Mouse (Mus musculus) right cerebral cortex, adult 2 months (tissue): Measurements from ENCODE around the gene Lamb3.
A peak's percentile ranks its signal among the peaks of the same experiment; 100 is the strongest.

Source experiments
- DNase-seq, 2 experiments: peaks; one replicate each; pipeline ENCODE4 v3.0.0; 2021 to 2022; ENCODE audit warnings: low spot score in 2 of 2

Gene Lamb3

DNA sequence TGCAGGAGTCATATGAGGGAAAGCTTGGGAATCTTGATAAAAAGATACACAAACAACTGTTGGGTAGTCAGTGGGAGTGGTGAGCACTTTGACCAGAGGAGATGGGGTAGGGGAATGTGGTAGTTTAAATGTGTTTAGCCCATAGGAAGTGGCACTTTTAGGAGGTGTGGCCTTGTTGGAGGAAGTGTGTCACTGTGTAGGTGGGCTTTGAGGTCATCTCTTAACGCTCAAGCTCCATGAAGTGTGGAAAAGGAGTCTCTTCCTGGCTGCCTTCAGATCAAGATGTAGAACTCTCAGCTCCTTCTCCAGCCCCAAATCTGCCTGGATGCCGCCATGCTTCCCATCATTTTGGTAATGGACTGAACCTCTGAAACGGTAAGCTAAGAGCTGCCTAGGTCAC lies at the start of gene Lamb3:
Lamb3 (plus strand) TSS at position 197 of the 400 bp plus-strand sequence.
- DNase-seq: no peak

DNA sequence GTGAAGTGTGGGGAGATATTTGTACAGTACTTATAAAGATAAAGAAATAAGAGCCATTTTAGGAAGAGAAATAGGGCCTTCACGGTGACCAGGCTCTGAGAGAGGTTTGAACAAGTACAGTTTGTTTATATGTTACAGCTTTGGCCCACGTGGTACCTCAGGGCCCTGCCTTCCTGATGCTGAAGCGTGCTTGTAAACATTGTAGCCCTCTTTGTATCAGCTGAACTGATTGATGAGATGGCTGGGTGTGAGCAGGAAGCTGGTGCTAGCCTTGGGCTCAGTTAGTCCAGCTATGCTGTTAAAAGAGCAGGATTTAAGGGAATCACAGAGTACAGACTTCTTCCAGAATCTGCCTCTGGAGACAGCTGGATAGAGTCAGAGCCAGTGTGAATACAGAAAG lies 48.3 kb upstream of the Lamb3 start:
- no peak for DNase-seq

DNA sequence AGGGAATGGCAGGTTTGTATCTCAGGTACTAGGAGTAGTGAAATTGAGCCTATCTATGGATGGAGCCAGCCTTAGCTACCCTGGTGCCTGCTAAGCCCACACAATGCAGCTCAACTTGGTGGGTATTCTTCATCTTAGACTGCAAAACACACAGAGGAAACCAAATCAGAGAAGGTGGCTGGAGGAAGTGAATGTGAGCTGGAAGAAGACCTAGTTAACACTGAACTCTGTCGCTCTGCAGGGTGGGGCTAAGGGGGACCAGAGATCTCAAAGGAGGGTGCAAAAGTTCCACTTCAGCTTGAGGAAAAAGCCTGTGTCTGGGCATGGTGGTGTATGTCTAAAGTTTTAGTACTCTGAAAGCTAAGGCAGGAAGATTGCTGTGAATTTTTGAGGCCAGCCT lies 47.9 kb upstream of the Lamb3 start:
- no peak for DNase-seq

DNA sequence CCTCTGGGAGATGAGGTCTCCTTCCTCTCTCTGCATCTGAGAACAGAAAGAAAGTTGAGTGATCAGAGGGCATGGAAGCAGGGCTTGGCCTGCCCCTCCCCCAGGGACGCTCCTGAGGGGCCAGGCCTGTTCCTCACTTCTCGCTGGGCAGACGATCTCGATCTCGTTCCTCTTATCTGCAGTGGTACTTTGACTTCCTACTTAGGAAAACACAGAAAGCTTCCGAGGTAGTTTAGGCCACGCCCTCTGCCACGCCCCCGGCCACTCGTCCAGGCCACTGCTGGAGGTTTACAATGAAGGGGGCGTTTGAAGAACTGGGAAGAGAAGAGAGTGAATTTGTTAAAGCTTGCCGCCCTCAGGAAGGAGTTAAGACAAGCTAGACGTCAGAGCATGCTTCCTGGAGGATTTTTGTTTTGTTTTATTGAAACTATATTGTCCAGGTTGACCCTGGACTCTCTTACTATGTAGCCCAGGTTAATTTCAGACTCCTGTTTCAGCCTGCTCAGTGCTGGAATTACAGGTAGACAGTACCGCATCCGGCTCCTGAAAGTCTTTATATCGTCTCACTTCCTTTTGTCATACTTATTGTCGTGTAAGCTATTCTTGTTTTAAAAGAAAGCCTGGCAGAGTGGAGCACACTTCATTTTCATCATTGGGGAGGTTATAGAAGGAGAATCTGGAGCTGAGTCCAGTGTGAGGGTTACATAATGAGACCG lies 47.0 kb upstream of the Lamb3 start:
- DNase-seq: no peak

DNA sequence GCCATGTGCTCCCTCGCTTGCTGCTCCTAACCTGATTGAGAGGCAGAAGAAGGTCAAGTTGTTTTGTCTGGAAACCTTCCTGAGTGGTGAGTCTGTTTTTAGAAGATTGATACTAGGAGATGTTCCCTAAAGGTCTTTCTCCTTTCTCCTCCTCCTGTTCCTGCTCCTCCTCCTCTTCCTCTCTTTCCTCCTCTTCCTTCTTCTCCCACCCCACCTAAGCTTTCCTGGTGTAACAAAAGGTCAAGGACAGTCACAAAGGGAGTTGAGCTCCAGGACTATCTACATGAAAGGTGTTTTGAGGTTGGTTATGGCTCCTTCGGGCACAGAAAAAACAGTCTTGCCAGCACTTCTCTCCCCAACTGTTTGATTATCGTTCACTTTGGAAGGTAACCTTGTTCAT lies 39.8 kb upstream of the Lamb3 start, which contains the start of gene A130010J15Rik:
A130010J15Rik (plus strand) TSS at position 301 of the 400 bp plus-strand sequence.
- no peak for DNase-seq

DNA sequence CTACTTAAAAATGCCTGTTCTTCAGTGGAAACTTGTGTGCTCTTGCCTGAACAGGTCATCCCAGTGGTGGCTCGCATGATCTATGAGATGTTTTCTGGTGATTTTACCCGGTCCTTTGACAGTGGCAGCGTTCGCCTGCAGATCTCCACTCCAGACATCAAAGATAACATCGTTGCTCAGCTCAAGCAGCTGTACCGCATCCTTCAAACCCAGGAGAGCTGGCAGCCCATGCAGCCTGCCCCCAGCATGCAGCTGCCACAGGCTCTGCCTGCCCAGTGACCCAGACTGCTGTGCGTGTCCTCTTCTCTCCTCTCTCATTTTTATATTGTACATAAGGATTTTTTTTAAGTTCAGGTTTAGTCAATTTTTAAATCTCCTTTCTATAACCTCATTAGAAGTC lies 38.3 kb upstream of the Lamb3 start:
- no peak for DNase-seq

DNA sequence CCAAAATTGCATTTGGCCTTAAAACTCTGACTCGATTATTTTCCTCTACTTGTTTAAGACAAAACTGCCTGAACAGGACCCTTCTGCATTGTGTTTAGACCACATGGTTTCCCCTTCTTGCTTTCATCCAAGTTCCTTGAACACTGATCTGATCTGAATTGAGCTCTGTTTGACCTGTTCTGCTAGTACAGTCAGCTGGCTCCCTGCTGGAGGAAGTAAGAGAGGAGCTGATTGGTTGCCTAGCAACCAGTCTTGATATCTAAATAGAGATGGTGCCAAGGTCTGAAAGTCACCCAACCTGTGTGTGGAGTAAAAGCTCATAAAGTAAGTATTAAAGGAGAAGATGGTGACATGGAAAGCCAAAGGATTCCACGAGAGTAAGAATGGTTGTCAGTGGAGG lies 37.6 kb upstream of the Lamb3 start:
- no peak for DNase-seq

DNA sequence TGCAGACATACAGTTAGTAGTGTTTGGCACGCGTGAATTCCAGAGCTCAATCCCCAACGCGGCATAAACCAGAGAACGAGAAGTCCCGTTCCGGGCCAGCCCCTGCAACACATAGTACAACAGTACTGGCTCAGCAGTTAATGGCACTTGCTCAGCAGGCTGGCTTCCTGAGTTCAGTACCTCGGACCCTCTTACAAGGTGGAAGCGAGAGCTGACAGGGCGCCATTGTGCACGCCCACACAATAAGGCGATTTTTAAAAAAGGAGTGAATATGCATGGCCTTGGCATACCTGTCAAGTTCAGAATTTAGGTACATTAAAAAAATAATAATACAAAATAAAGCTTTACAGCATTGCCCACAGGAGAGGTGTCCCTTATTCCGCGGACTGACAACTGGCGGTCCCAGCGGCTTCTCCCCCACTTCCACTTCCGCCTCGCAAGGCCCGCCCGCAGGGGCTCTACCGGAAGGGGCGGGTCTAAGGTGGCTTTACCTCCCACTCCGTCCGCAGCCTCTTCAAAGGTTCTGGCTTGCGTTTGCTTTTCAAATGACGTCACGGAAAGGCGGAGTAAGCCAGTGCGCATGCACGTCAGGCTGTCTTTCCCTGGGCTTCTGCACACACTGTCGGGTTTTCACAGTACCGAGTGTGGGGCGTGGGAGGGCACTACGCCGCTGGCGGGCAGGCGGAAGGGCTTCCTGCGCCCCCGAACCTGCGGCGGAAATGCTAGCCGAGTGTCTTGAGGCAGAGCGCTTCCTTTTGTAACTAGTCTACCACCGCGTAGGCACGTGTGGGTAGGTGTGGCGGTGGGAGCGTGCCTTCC lies 34.3 kb upstream of the Lamb3 start:
- peak; percentile 95 to 96 for DNase-seq

DNA sequence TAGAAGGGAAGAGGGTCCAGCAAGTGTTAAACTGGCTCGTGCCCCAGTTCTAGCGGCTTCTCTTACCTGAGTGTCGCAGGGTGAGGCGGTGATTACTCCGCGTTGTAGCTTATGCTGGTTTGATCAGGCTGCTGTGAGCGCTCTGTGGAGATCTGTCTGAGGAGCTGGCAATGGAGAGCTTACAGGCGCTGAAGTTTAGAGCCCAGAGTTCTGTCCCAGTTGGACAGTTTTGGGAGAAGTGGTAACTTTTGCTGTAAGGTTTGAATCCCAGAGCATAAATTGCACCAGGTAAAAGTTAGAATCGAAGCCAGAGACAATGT lies 33.7 kb upstream of the Lamb3 start:
- DNase-seq: no peak

DNA sequence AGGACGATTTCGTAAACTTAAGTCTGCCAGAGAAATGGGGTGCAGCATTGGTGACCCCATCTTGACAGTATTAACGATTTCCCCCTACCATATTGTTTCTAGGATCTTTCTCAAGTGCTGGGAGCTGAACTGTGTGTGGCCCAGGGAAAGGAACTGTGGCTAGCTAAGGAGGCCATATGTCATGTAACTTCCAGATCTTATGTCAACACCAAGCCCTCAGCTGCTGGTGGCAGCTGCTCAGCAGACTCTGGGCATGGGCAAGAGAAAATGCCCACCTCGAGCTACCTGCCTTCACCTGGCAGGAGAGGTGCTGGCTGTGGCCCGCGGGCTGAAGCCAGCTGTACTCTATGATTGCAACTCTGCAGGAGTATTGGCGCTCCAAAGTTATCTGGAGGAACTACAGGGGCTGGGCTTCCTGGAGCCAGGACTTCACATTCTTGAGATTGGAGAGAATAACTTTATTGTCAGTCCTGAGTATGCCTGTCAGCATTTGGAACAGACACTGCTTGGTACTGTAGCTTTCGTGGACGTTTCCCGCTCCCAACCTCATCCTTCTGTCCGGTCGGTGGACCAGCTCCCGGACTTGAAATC lies 33.3 kb upstream of the Lamb3 start:
- DNase-seq: no peak

DNA sequence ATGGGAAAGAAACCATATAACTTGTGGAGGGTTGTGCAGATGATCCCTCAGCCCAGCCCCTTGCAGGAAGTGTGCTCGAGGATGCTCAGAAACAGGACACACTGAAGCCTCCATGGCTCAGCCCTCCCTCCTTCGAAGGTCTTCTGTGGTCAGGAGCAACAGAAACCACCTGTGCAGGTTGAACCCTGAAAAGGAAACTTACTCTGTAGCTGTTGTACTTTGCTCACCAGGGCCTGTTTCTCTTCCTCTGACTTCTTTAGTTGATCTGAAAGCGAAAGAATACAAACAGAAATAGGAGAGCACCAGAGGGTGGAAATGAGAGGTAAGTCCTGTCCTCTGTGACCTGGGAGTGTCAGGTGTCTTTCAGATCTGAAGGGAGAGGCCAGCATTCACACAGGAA lies 26.4 kb upstream of the Lamb3 start:
- DNase-seq: no peak

DNA sequence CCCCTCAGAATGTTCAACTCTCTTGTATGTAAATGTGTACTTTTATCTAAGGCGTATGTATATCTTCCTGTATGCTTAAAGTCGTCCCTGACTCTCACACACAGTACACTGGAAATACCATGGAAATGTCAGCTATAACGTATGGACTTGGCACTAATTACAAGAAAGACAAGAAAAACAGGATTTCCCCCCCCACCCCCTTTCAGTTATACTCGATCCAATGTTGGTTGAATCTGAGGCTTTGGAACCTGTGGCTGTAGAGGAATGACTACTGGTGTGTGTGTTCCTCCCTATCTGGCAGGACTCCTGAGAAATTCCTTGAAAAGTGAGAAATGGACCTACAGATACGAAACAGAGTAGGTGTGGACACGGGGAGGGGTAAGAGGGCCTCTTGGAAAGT lies 19.2 kb upstream of the Lamb3 start:
- no peak for DNase-seq

DNA sequence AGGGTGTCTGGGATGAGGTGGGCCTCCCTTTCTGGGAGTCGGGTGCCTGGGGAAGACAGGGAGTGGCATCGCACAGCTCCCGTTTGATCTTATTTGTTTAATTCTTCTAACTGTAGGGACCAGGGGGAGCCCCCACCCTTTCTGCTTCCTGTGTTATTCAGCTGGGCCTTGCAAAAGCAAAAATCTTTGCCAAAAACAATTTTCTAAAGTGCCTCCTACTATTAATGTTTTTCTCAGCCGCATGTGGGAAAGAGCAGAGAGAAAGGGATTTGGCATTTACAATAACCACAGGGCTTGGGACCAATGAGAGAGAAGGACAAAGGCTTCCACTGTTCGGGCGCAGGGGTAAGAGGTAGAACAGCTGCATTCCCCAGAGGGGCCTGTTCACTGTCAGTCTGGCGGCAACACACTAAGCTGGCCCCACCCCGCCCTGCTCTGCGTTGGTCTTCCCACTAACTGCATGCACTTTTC lies 18.3 kb upstream of the Lamb3 start:
- DNase-seq: no peak

DNA sequence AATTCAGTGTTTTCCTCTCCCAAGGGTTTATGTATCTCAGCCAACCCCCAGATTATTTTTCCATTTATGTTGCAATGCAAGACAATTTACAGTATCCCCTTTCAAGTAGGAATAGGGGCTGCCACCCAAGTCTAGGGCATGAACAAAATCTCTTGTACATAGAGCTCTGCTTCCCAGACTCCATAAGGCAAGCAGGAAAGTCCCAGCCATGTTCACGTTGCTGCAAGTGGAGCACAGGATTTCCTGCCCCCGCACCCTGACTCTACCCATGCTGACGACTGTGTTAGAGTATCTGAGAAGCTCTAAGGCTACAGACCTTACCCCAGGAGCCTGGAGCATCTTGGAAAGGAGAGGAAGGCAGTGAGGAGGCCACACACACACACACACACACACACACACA lies 17.7 kb upstream of the Lamb3 start:
- no peak for DNase-seq

DNA sequence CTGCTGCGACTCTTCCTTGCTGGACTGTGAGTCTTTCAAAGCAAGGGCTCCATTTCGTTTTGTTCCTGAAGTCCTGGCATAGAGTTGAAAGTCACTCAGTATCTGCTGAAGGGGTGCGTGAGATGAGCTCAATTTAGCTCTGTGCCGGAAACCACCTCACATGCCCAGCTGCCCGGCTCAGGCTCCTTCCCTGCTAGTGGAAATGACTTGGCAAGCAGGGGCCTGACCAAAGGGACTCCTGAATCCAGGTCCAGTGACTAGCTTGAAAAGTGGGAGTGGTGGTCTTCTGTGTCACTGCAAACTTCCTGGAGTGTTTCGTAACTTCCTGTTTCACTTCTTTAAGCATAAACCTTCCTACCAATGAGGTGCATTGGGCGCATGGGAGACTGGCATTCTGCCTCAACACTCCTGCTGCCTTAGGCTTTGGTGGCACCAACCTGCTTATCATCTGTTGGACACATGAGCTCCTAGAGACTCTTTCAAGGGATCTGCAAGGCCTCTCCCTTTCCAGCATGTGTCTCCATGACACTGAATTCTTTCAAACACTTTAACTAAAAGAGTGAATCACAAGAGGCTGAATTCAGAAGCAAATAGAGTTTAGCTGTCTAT lies 15.7 kb upstream of the Lamb3 start:
- DNase-seq: no peak

DNA sequence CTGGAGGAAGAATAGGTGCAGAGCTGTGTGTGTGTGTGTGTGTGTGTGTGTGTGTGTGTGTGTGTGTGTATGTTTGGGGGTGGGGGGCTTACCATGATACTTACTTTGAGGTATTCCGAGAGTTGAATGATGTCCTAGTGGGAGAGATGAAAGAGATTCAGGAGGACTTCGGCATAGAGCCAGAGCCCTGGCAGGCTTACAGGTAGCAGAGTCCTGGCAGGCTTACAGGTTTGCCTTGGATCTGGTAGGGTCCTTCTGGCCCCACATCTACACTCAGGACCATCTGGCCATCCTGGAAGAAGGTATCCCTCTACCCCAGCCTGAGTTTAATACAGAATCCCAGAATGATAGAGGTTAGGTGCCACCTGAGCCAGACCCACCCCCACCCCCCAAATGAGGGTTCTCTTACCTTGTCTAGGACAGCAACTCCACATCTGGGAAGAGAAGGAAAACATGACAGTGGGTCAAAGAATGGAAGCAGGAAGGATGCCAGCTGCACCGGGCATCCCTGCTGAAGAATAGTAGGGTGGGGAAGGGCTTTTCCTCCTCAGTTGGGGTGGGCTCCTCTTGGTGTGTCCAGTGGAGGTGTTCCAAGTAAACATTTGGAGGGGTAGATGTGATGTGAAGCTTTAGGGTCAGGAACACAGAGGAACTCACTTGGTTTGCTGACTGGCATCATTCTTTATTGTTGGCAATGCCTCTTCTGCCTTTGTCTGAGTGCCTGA lies 12.9 kb upstream of the Lamb3 start:
- no peak for DNase-seq

DNA sequence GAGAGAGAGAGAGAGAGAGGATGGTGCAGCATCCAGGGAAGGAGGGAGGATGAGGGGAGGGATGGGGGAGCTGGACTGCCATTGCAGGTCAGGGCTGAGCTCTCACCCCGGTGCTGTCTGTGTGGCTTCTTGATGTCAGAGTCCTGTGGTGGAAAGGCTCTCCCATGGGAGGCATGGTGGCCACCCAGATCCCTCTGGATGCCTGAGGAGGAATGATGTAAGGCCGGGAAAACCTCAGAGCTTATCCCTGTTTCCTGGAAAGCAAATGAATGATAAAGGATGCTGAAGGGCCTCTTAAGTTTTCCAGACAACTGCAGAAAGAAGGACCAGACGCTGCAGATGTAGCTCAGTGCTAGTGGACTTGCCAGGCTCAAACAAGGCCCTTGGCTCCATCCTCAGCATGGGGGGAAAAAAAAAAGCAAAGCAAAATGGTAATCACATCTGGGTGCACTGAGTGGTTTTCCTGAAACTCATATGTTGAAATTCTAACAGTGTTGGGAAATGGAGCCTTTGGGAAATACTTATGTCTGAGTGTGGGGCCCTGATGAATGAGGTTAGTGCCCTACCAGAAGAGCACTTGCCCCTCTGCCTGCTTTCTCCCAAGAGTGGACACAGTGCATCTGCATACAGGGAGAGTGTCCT lies 12.2 kb upstream of the Lamb3 start:
- no peak for DNase-seq

DNA sequence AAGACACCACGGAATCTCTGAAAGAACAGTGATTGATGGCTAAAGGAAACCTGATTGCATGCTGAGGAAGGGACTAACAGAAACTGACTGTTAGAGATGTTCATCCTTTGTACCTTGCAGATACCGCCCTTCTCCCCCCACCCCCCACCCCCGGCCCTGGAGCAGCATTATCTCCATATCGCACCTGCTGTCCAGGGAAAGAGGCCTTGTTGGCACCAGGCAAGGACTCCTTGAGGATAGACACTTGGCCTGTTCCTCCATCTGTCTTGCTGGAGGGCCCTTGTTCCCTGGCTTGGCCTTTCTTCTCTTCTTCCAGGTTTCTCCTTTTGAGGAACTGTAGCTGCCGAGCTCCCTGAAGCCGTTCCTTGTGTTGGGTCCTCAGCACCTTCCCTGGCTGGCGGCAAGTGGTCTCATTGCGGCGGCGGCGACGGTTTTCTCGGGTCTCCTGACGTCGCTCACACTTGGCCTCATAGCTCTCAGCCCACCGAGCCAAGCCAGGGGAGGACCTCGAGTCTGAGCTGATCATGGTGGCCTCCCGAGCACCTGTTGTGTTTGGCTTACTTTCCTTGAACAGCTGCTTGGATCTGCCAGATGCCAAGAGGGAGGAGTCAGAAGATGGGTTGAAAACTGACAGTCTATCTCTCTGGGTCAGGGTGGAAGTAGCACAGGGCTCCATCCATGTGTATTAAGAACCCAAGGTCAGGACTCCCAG lies 9.8 kb upstream of the Lamb3 start:
- DNase-seq: no peak

DNA sequence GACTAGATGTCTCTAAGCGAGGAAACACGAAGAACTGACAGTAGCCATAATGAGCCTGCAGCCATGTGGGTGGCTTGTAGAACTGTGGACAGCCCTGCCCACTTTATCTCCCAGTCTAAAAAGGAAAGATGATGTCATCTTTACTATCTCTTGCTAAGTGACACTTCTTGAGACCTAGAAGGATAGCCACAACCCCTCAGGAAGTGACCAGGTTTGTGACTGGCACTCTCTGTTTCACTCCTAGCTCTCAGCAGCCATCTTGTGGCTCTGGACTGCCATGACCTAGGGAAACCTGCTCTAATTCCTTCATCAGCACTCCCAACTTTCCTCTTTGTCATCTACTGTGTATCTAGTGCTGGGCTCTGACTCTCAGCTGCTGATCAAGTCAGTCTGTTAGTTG lies 9.2 kb upstream of the Lamb3 start:
- no peak for DNase-seq

DNA sequence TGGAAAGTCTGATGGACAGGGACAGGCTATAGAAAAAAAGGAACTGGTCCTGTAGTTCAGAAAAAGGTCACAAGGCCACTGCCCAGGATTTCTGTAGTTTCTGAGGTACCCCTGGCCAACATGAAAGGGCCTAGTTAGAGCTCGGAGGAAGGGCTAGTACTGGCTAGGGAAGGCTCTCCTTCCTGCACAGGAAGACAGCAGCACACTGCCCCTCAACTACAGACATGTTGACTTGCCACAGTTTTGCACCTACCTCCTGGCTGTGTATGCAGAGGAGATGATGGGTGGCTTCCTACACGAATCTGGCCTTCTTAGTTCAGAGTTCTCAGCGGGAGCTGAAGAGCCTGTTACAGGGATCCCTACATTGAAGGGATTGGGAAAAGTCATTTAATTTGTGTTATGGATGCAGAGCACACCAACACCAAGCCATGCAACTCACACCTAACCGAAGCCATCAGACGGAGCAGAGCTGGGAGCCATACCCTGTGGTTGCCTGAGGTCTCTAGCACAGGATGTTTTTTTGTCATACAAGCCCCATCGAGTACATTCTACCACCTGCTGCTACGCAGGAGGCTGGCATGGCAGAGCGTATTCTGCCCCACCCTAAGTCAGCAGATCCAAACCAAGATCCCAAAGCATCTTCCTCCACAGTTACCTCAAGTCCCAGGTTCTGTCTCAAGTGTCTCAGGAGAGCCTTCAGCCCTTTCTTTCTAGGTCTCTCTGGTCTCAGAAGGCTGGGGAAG lies 6.7 kb upstream of the Lamb3 start:
- DNase-seq: no peak
